ENCODE assay signal across 8 mouse cellular contexts in genomic region chrX:162158743-162159636, GRCm38 (mm10). TPM values are rescaled to one million over a fixed set of nuclear protein-coding genes. Genes with fewer than 3 reads are reported as not detected.
DNase-seq lines count a peak whose midpoint lies in the region; ATAC-seq and TF ChIP-seq lines count a peak whose summit lies in the region.

No protein-coding gene starts in this region.

- H3K4me1 ChIP-seq in embryonic fibroblast, embryonic 13.5 days (ENCODE audit: control insufficient read depth, insufficient read depth, low read length) = no peaks in the 10 kb centered on the region
- H3K4me1 ChIP-seq in hindbrain, embryonic 10.5 days (replicated peaks) = peaks cover 20% of the 10 kb centered on the region
- H3K4me1 ChIP-seq in limb, embryonic 10.5 days = peaks cover 17% of the 10 kb centered on the region
- peaks cover 10% of the 10 kb centered on the region; the same call in 1 of the 2 replicates for H3K4me1 ChIP-seq in midbrain, embryonic 12.5 days
- H3K4me1 ChIP-seq in stomach, embryonic 15.5 days = no peaks in the 10 kb centered on the region

- peak; percentile 12 for DNase-seq in MN1 (ENCODE audit: low spot score)
- peak; percentile 52 for DNase-seq in brain, adult 2 months (ENCODE audit: low read depth, low spot score)
- DNase-seq in hindbrain, embryonic 10.5 days (ENCODE audit: low spot score) = peak; percentile 43
- peak; percentile 53 for DNase-seq in limb, embryonic 10.5 days (ENCODE audit: low spot score)
- no peak for DNase-seq in spleen, postnatal 14 days (ENCODE audit: low spot score in 2 of 2)

- ATAC-seq in midbrain, embryonic 12.5 days (ENCODE audit: low FRiP score, low read depth) = peak; percentile 68
- peak; percentile 50; the same call in 1 of the 2 replicates for ATAC-seq in stomach, embryonic 15.5 days (ENCODE audit: insufficient read depth, low FRiP score, low read depth)

- peak; percentile 12; the same call in 1 of the 2 replicates for TF ChIP-seq CTCF in embryonic fibroblast, embryonic 13.5 days (IDR thresholded peaks at IDR 0.05; ENCODE audit: borderline replicate concordance, insufficient read depth, low read length)

- H3K4me3 ChIP-seq in embryonic fibroblast, embryonic 13.5 days (ENCODE audit: insufficient read depth, low read length) = peak overlapping the region; percentile 72
- peak overlapping the region; percentile 66 for H3K4me3 ChIP-seq in hindbrain, embryonic 10.5 days
- peak overlapping the region; percentile 66 for H3K4me3 ChIP-seq in limb, embryonic 10.5 days
- peak overlapping the region; percentile 64 for H3K4me3 ChIP-seq in midbrain, embryonic 12.5 days
- peak overlapping the region; percentile 56 for H3K4me3 ChIP-seq in stomach, embryonic 15.5 days (replicated peaks)

- H3K27me3 ChIP-seq in hindbrain, embryonic 10.5 days (ENCODE audit: insufficient read depth, poor library complexity, severe bottlenecking) = peaks cover 81% of the 10 kb centered on the region
- peaks cover 91% of the 10 kb centered on the region for H3K27me3 ChIP-seq in limb, embryonic 10.5 days (ENCODE audit: low read depth, poor library complexity, severe bottlenecking)
- H3K27me3 ChIP-seq in midbrain, embryonic 12.5 days = peaks cover 55% of the 10 kb centered on the region
- H3K27me3 ChIP-seq in stomach, embryonic 15.5 days (replicated peaks) = peaks cover 11% of the 10 kb centered on the region; the same call in 1 of the 2 replicates

- H3K4me2 ChIP-seq in midbrain, embryonic 12.5 days (replicated peaks) = peak overlapping the region; percentile 62
- peak overlapping the region; percentile 71 for H3K4me2 ChIP-seq in stomach, embryonic 15.5 days

- peak overlapping the region; percentile 75 for H3K9ac ChIP-seq in midbrain, embryonic 12.5 days (replicated peaks)
- peak overlapping the region; percentile 41 for H3K9ac ChIP-seq in stomach, embryonic 15.5 days

- no peaks in the 10 kb centered on the region for H3K36me3 ChIP-seq in hindbrain, embryonic 10.5 days
- H3K36me3 ChIP-seq in limb, embryonic 10.5 days = no peaks in the 10 kb centered on the region
- no peaks in the 10 kb centered on the region for H3K36me3 ChIP-seq in midbrain, embryonic 12.5 days
- H3K36me3 ChIP-seq in stomach, embryonic 15.5 days = no peaks in the 10 kb centered on the region

- peak overlapping the region; percentile 80 for H3K27ac ChIP-seq in embryonic fibroblast, embryonic 13.5 days (ENCODE audit: insufficient read depth, low read length)
- H3K27ac ChIP-seq in hindbrain, embryonic 10.5 days = peak overlapping the region; percentile 87
- H3K27ac ChIP-seq in limb, embryonic 10.5 days = peak overlapping the region; percentile 84
- peak overlapping the region; percentile 58 for H3K27ac ChIP-seq in midbrain, embryonic 12.5 days (replicated peaks)
- peak overlapping the region; percentile 26; the same call in 1 of the 2 replicates for H3K27ac ChIP-seq in stomach, embryonic 15.5 days

- no peaks in the 10 kb centered on the region for H3K9me3 ChIP-seq in hindbrain, embryonic 10.5 days
- no peaks in the 10 kb centered on the region for H3K9me3 ChIP-seq in limb, embryonic 10.5 days (replicated peaks)
- no peaks in the 10 kb centered on the region for H3K9me3 ChIP-seq in midbrain, embryonic 12.5 days
- H3K9me3 ChIP-seq in stomach, embryonic 15.5 days = no peaks in the 10 kb centered on the region

- WGBS in hindbrain, embryonic 10.5 days = 19% methylated on average over 77 of the region's 80 CpGs
- 9% methylated on average over 70 of the region's 80 CpGs for WGBS in limb, embryonic 10.5 days
- WGBS in midbrain, embryonic 12.5 days = 26% methylated on average over 72 of the region's 80 CpGs
- 26% methylated on average over 69 of the region's 80 CpGs for WGBS in stomach, embryonic 15.5 days

- TF ChIP-seq POLR2A in embryonic fibroblast, embryonic 13.5 days (IDR thresholded peaks at IDR 0.05; ENCODE audit: low read depth, low read length) = no peak

RNA-seq across cellular contexts. Expression of gene Nhs, which starts 0.5 kb away (rescaled TPM):
- 7.5 and 10.6 TPM in 2 replicates for polyA plus RNA-seq in embryonic fibroblast, embryonic 13.5 days (2011; ENCODE audit: insufficient read length, low read depth, missing spikeins)
- 2.2 and 2.3 TPM in 2 replicates for polyA plus RNA-seq in hindbrain, embryonic 10.5 days (2016; fragmentation: Nextera tagmentation; extraction: Ambion mirVana)
- polyA plus RNA-seq in limb, embryonic 10.5 days (2016; fragmentation: Nextera tagmentation; extraction: Ambion mirVana) = 2.2 and 2.7 TPM in 2 replicates
- polyA plus RNA-seq in midbrain, embryonic 12.5 days (2016; fragmentation: Nextera tagmentation; extraction: Ambion mirVana) = 4.7 and 4.9 TPM in 2 replicates
- polyA plus RNA-seq in stomach, embryonic 15.5 days (2015; fragmentation: Nextera tagmentation; extraction: Ambion mirVana) = 1.9 and 2.0 TPM in 2 replicates

Comparison
In these comparisons a context has a peak if more than half of its experiments do, and no peak if none do; other contexts are left out.
1. DNase-seq: peak in MN1 (single experiment), brain, adult 2 months (single experiment), hindbrain, embryonic 10.5 days (single experiment) and limb, embryonic 10.5 days (single experiment); none in spleen, postnatal 14 days (0 of 2).
2. H3K27ac ChIP-seq: peak in every context shown above with its lines; median percentile 87 in hindbrain, embryonic 10.5 days; 84 in limb, embryonic 10.5 days; 80 in embryonic fibroblast, embryonic 13.5 days; 58 in midbrain, embryonic 12.5 days; 26 in stomach, embryonic 15.5 days.
3. Peak in every context shown above with its lines, with median percentiles within 50 percentile points of each other: H3K4me3 ChIP-seq.